Mouse (Mus musculus) cerebellum, postnatal 14 days (tissue): ENCODE results near the gene Zfp459.
"Not testable (repeated sequence)": the region's sequence is repeated elsewhere in the genome, so short reads cannot be mapped to it uniquely, and the experiment has no call there.

ENCODE experiments used
- DNase-seq, 2 experiments: peaks; one replicate each; pipeline ENCODE4 v3.0.0; 2021; ENCODE audit warnings: mixed read lengths in 2 of 2

Gene Zfp459

DNA sequence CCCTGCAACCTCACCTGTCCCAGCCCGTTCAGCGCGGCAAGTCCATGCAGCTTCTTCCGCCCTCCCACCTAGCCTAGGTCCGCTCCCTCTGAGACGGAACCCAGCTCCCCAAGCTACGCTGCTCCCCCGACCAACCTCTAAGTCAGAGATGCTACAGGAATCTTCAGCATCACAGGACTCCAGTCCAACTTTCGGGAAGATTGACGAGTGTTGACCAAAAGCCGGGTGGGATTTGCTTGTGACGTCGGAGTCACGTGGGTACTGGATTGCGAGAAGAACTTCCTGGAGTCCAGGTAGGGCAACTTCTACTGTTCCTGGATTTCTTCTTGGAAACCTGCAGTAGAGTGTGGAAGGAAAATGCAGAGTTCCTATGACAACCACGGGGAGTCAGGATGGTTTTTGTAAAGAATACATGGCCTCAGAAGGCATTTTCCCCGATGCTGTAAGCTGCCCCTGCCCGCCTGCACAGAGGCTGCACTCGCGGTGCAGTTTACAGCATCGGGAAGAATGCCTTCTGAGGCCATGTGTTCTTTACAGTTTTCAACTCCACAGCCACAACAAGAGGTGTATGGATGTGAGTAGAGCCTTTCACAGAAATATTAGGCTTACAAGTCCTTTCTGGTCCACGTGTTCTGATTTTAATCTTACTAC is at the start of gene Zfp459:
Gene Zfp459, minus strand, starts transcription at position 212 of the 651 bp plus-strand sequence.
- DNase-seq, result peak; percentile 41 to 60

DNA sequence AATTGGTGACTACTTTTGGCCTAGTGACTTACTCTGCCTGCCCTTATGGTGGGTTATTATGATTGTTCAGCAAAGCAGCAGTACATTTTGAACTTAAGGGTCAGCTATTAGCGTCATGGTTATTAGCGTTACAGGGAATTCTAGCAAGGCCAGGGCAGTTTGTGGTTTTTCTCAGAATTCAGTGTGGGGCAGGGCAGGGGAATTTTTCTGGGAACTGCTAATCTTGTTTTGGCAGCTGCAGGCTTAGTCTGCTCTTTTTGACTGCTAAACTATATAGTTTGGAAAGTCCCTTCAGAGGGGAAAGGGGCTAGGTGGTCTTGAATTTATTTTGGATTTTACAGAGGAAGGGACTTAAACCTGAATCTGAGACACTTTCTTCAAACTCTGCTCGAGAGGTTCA is 48.1 kb upstream of the Zfp459 start:
- DNase-seq, result no peak

DNA sequence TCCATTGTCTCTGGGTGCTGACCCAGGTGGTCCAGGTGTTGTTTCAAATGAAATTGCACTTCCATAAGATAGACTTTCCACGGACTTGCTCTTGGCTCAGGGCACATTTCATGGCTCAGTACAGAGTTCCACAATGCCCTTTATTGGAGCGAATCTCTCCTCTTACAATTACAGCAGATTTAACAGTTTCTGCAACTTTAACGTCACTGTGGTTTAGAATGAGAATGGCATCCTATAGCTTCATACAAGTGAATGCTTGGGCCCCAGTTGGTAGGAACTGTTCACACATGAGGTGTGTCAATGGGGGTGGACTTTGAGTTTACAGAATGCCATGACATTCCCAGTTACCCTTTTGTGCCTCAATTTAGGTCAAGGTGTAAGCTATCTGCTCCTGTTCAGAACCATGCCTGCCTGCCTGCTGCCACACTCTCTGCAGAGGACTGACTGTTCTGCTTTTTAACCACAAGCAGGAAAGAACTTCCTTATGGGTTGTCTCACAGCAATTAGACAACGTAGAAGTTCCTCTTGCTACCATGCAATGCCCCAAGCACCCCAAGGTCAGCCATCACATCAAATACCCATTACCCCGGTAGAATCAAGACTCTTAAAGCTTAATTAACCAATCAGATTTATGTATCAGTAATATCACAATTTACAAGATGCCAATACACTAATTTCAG is 42.4 kb upstream of the Zfp459 start:
- DNase-seq, result not testable (repeated sequence)

DNA sequence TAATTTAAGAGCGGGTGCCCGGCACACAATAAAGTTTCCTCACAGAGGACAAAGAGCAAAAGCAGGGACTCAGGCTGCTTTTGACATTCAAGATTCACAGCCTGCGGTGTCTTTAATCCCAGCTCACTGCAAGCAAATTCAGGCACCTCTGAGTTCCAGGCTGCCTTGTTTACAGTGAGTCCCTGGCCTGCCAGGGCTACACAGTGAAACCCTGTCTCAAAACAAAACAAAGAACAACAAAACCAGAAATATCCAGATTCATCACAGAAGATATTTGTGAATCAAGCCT is 30.7 kb upstream of the Zfp459 start:
- DNase-seq, result peak in 1 of 2 experiments; percentile 2

DNA sequence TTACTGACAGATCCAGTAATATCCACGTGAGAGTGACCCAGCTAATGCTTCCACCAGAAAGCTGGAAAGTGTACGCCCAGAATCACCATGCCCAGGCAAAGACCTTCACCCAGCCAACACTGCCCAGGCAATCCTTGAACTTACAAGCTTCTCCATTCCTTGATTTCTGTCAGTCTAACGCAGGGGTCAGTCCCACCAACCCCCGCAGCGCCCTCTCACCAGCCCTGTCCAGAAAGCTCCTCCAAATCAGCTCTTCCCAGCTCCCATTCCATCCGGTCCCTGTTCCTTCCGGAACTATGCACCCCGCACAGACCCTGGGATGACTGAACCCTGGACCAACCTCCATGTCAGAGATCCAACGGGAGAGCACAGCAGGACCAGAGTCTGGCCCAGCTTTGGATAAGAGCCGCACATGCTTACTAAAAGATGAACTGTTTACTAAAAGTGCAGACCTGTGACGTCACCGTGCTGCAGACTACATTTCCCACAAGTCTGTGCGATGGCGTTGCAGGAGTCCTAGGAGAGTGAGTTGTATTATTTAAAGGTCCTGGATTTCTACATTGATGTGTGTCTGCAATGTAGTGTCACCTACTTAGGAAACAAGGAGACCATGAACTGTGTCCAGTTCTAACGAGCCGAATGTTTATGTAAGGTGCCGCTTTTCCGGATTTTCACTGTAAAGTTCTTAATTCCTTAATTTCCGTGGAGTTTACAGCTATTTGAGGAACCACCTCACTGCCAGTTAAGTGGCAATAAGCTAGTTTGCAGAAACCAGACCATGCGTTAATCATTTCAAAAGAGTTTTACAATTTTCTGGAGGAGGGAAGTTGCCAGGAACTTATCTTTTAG is 30.2 kb upstream of the Zfp459 start, which contains the start of gene Zfp874a:
Gene Zfp874a, minus strand, starts transcription at position 453 of the 849 bp plus-strand sequence.
- peak; percentile 88 to 93 for DNase-seq

DNA sequence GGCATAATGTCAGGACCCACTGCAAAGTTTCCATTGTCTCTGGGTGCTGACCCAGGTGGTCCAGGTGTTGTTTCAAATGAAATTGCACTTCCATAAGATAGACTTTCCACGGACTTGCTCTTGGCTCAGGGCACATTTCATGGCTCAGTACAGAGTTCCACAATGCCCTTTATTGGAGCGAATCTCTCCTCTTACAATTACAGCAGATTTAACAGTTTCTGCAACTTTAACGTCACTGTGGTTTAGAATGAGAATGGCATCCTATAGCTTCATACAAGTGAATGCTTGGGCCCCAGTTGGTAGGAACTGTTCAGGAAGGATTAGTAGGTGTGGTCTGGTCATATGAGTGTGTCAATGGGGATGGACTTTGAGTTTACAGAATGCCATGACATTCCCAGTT is 15.9 kb upstream of the Zfp459 start:
- not testable (repeated sequence) for DNase-seq

DNA sequence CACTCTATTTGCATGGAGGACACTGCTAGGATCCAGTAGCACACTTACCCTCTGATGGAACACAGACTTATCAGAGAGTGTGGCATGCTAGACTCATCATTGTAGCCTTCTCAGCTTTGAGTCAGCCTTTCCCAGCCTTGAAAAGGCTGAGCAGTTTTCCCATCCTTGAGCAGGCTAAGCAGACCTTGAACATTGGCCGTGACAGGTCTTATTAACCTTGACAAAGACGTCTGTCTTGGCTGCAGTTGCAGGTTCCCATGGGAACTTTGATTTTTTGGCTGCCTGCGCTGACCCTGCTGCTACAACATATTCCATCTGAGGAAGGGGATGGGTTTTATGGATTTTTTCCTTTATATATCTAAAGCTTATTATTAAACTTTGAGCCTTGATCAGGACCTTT is 6.9 kb upstream of the Zfp459 start:
- DNase-seq, result no peak

DNA sequence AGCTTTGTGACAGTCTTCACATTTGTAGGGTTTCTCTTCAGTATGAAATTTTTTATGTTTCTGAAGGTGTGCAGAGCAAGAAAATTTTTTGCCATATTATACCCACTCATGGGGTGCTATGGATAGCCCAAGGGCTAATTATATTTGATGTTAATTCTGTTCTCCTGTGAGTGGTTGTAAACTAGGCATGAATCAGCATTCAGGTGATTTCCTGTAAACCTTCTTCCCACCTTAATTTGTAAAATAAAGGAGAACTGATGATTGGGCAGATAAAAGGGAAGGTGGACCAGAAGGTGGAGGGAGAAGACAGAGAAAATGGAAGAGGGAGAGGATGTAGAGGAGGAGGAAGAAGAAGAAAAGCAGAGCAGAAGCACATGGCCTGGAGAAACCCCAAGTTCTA is 4.5 kb upstream of the Zfp459 start:
- DNase-seq, result not testable (repeated sequence)

DNA sequence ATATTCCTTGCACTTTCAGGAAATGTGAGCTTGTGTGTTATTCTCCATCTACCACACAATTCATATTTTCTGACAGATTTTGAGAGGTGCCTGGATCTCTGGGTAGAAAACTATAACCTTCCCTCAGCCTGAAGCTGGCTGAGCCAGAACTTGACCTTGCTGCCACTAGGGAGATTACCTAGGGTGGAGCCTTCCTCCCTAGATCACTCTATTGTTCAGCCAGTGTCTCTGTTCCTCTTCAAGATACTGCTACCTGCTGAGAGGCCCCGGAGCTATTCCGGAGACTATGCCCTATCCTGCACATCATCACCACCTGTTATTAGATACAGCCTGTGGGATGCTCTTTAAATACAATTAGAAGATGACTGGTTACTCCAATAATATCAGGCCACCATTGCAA is 1.3 kb upstream of the Zfp459 start:
- DNase-seq, result not testable (repeated sequence)

DNA sequence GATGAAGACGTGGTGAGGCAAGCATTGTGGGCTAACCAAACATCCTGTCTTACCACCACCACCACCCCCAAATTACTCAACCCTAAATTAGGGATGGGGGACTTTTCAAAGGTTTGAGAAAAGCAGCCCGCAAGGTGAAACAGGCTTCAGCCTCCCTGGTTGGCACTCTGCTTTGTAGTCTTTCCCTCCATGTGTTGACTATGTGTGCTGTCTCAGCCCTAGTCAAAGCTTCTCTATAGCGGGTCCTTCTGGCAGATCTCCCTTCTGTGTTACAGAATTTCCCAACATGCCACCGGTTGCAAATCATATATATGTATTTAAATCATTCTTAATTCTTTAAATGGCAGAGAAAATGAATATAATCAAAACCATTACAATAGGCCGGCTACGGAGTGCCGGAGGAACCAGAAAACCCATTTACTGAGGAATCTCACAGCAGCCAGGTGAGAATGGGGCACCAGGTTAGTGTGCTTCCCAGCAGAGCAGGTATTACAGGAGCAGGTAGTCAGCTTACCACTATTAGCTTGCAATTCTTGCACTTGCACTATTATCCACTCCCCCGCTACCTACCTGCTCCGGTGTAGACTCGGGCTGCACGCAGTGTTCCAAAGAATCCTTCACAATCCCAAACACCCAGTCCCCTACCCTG is 536 bp downstream of the Zfp459 start:
- no peak for DNase-seq

DNA sequence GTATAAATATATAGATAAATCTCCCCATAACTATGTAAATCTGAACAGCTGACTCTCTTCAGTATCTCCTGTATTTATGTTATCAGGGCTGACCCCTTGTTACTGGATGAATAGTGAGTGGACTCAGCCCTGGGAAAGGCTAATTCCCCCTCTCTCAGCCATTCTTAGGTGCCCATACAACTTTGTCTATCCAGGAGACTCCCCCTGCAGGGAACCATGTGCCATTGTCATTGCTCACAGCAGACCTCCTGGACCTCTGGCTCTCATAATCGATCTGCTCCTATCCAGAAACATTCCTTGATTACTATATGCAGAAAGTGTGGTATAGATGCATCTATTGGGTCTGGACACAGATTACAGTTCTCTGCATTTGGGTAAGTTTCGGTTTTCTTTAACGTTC is 4.4 kb downstream of the Zfp459 start:
- DNase-seq, result no peak

DNA sequence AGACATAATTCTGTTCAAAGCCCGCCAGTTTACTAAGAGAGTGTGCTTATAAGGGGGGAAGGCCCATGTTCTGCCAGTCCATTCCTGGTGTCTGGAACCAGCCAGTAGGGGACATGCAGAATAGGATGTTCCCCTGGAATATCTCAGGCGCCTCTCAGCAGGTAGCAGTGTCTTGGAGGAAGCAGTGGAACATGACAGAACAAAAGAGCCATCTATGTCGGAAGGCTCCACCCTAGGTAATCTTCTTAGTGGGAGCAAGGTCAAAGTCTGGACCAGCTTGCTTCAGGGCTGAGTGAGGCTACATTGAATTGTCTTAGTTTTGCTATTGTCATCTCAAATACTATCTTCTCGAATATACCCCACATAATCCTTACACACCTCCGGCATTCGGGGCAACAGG is 5.5 kb downstream of the Zfp459 start:
- DNase-seq, result no peak

DNA sequence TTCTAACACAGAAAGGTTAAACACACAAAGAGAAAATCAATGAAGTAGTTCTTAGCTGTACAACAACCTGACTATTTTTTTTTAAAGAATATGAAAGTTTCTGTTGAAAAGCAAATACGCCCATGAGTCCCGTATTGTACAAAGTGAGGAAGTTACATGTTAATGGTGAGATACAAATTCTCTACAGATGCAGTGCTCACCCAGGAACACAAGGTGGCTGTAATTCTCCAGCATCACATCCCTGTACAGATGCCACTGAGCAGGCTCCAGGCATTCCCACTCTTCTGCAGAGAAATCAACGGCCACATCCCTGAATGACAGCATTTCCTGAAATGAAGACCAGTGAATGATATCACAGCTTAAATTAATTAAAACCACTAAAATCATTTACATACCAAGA is 7.6 kb downstream of the Zfp459 start:
- DNase-seq, result not testable (repeated sequence)

DNA sequence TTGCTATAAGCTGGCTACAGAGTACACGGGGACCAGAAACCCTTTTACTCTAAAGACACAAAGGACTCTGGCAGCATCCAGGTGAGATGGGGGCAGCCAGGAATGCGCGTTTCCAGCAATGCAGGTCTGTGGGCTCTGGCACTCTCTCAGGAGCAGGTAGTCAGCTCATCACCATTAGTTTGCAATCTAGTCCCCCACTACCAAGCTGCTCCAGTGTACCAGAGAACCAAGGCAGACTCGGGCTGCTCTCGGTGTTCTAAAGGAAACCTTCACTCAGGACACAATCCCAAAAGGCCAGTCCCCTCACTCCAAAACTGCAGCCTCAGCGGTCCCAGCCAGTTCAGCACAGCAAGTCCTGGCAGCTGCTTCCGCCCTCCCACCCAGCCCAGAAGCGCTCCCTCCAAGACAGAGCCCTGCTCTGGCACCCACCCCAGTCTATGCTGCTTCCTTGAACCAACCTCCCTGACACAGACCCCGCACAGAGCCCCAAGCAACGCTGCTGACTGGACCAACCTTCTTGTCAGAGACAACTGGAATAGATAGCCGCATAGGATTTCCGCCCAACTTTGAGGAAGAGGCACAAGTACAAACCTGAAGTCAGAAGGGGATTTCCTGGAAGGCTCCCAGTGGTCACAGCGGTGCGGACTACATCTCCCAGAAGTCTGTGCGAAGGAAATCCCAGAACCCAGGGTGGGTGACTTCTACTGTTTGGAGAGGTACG is 21.9 kb downstream of the Zfp459 start, which contains the start of gene Zfp429:
Gene Zfp429, minus strand, starts transcription at position 637 of the 721 bp plus-strand sequence.
- peak; percentile 71 to 75 for DNase-seq

DNA sequence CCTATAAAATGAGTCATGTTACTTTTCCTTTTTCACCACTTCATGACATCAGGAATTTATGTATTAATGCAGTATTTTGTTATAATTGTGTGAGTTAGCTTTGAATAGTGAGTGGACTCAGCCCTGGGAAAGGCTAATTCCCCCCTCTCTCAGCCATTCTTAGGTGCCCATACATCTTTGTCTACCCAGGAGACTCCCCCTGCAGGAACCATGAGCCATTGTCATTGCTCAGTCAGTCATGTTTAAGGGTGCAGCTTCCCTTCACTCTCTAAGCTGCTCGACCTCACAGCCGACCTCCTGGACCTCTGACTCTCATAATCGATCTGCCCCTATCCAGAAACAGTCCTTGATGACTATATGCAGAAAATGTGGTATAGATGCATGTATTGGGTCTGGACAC is 45.0 kb downstream of the Zfp459 start:
- not testable (repeated sequence) for DNase-seq

DNA sequence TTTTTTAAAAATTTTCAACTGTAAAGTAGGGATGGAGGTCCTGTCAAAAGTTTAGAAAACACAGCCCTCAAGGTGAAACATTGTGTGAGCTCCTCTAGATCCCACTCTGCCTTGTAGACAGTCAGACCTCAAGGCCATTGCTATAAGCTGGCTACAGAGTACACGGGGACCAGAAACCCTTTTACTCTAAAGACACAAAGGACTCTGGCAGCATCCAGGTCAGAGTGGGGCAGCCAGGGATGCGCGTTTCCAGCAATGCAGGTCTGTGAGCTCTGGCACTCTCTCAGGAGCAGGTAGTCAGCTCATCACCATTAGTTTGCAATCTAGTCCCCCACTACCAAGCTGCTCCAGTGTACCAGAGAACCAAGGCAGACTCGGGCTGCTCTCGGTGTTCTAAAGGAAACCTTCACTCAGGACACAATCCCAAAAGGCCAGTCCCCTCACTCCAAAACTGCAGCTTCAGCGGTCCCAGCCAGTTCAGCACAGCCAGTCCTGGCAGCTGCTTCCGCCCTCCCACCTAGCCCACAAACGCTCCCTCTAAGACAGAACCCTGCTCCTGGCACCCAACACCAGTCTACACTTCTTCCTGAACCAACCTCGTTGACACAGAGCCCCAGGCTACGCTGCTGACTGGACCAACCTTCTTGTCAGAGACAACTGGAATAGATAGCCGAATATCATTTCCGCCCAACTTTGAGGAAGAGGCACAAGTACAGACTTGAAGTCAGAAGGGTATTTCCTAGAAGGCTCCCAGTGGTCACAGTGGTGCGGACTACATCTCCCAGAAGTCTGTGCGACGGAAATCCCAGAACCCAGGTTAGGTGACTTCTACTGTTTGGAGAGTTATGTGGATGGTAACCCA is 45.9 kb downstream of the Zfp459 start, which contains the start of the genes Gm28041 and Zfp456:
Gene Gm28041, minus strand, starts transcription at position 684 of the 862 bp plus-strand sequence.
Gene Zfp456, minus strand, starts transcription at position 761 of the 862 bp plus-strand sequence.
- DNase-seq, result peak; percentile 41 to 60

DNA sequence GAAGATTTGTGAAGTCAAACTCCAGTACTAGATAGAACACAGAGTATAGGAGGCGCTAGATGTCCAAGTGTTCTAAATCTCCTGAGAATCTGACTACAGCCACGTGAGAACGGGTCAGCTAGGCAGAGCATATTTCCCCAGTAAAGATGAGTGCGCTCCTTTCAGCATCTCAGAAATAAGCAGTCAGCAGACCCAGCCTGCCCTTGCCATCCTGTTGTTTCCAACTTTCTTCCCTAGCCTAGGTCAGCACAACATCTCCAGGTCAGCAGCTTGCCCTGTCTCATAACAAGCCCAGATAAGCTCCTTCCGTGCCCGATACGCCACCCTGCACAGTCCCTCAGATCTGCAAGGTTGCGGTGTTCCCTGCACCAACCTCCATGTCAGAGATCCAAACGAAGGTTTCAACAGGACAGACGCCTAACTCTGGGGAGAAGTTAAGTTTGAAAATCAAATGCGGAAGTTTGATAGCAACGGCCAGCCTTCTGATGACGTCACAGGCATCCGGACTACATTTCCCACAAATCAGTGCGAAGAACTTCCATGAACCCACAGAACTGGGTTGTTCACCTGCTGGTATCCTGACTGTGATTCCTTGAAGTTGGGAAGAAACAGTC is 61.0 kb downstream of the Zfp459 start, which contains the start of the genes Gm28044 and Zfp953:
Gene Gm28044, minus strand, starts transcription at position 406 of the 614 bp plus-strand sequence.
Gene Zfp953, minus strand, starts transcription at position 475 of the 614 bp plus-strand sequence.
- peak; percentile 87 to 93 for DNase-seq
